Mouse (Mus musculus): ENCODE results near the gene Epm2aip1.

DNA sequence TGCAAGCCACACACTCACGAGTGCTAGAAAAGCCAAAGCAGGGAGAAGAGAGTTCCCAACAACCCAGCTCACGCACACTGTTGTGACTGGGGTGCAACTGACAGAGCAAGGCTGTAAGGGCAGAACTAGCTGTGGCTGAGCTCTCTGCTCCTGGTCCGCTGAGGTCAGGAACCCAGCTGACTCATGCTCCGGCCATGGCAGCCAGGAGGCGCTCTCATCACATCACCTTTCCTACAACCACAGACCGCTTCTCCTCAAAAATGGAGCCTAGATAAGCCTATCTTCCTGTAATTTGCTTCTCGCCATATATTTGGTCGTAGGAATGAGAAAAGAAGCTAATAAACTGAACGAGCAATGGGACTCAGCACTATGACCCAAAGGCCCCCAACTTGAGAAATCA lies 37.0 kb upstream of the Epm2aip1 start:
- peak; percentile 78 for TF ChIP-seq CTCF (IDR thresholded peaks at IDR 0.05; ENCODE audit: low read depth, low read length)
- TF ChIP-seq POLR2A (IDR thresholded peaks at IDR 0.05; ENCODE audit: insufficient read depth, low read length), result no peak

Data from ES-Bruce4 (cell line).